Mouse (Mus musculus) c-Kit-negative CD71-positive TER-119-positive erythroid progenitor cells, embryonic 14.5 days (primary cell): ENCODE data around the gene Afg3l1.
"Not testable (repeated sequence)": the region's sequence is repeated elsewhere in the genome, so short reads cannot be mapped to it uniquely, and the experiment has no call there.

ENCODE experiments used
- DNase-seq: peaks from one replicate; pipeline ENCODE4 v3.0.0-alpha.2; 2013; ENCODE audit warnings: low read depth, low spot score

The Afg3l1 gene

DNA sequence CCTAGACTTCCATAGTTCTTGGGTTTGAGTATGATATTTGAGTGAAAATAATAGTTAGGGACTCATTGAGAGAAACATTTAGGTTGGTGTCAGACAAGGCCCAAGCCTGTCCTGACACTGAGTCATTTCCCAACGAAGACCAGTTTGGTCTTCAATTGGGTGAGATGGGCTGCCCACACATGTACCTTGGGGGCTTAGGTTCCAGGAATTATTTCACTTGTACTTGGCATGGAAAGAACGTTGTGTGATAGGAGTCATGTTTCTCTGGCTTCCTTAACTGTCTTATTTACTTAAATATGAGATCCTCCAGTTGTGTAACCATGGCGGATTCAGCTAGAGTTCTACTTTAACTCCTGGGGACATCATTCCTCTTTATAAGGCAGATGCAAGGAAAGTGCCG, 14.1 kb upstream of the Afg3l1 start:
- DNase-seq = no peak

- DNase-seq = no peak
Measured at GRCm38 (mm10) chr8:123467476-123467875, 10.2 kb upstream of the Afg3l1 start.

DNA sequence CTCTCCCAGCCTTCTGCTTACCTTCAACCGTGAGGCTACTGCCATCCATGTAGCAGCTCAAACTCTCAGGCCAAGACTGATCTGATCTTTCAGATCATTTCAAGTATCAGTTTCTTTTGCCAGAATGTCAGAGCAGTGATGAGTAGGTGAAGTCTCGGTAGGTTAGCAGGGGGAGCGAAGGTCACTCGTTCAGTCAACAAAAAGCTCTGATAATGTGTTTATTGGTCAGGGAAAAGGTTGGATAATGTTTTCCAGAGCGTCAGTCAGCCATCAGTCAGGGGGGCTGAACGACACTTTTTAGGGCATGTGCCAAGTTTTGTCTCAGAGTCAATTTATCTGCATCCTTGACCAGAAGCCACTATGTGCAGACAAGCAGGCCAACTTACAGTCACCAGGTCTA, 4.7 kb upstream of the Afg3l1 start:
- not testable (repeated sequence) for DNase-seq

- not testable (repeated sequence) for DNase-seq
Measured at GRCm38 (mm10) chr8:123474549-123474948, 3.2 kb upstream of the Afg3l1 start.

- peak; percentile 24 for DNase-seq
Measured at GRCm38 (mm10) chr8:123476911-123477736, 579 bp upstream of the Afg3l1 start.

- peak; percentile 46 for DNase-seq
Measured at GRCm38 (mm10) chr8:123478456-123479218, 934 bp downstream of the Afg3l1 start.

DNA sequence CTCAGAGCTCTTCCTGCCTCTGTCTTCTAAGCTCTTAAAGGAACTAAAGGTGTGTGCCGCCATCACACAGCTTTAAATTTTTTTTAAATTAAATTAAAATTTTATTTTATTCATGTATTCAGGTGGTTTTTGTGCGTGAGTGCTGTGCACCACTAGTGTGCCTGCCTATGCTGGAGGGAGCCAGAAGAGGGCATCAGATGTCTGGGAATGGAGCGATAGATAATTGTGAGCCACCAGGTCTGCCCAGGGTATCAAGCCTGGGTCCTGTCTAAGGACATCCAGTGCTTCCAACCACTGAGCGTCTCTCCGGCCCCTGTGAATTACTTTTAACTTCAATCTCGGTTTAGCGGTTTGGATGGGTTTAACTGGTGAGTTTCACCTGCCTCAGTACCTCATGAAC, 4.9 kb downstream of the Afg3l1 start:
- no peak for DNase-seq

DNA sequence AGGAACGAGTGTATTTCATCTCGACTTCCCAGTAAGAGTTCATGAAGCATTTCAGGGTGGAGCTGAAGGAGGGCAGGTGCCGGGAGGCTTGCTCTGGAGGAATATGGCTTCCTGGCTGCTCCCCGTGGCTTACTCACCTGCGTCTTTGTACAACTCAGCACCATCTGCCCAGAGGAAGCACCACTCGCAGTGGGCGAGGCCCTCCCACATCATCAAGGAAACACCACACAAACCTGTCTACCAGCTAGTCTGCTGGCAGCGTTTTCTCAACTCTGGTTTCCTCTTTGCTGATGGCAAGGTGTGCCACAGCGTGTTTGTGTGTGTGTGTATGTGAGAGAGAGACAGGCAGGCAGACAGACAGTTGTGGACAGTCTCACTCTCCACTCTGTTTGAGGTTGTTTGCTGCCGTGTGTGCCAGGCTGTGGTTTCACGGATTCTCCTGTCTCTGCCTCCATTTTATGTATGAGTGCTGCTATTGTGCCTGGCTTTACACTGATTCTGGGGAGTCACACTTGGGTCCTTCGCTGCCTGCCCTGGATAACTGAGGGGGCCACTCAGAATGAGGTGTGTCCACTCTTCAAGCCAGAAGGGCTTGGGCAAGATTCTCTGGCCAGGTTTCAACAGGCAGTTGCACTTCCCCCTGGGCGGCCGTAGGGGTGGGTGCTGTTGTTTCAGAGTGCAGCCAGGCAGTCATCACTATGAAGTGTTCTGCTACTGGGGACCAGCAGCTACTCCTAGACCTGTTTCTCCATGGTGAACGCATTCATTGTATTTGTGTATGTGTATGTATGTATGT, 13.8 kb downstream of the Afg3l1 start:
- no peak for DNase-seq

DNA sequence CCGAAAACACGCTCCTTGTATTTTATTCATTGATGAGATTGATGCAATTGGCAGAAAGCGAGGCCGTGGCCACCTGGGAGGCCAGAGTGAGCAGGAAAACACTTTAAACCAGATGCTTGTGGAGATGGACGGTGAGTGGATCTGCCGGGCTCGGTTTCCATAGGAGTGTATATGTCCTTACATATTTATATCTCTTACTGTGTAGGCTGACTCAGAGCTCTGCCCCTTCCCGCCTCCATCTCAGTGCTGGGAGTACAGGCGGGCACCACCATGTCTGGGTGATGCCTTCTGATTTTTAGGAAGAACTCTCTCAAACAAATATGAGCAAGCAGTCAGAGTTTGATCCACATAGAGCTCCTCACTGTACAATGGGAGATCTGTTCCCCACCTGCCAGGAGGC, 15.2 kb downstream of the Afg3l1 start:
- DNase-seq = no peak

DNA sequence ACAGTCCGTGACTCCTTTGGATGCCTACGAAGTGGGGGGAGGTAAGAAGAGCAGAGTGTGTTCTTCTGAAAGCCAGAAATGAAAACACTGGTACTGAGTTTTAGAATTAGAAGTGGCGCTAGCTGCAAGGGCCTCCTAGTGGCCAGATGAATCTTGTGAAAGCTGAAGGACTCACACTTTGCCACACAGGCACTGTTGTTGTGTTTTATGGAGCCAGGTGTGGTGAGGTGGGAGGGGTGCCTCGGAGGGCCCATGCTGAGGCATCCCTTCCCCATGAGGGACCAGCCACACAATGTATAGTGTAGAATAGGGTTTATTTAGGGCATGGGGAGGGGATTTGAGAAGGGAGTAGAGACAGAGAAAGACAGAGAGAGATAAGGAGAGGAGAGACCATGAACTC, 20.0 kb downstream of the Afg3l1 start:
- no peak for DNase-seq

- no peak for DNase-seq
Measured at GRCm38 (mm10) chr8:123498963-123499362, 21.3 kb downstream of the Afg3l1 start.

GRCm38 (mm10) chr8:123499556-123499955, 21.9 kb downstream of the Afg3l1 start:
- no peak for DNase-seq

GRCm38 (mm10) chr8:123502192-123502591, 24.5 kb downstream of the Afg3l1 start:
- no peak for DNase-seq

GRCm38 (mm10) chr8:123503801-123504467, 26.2 kb downstream of the Afg3l1 start:
- DNase-seq = no peak

DNA sequence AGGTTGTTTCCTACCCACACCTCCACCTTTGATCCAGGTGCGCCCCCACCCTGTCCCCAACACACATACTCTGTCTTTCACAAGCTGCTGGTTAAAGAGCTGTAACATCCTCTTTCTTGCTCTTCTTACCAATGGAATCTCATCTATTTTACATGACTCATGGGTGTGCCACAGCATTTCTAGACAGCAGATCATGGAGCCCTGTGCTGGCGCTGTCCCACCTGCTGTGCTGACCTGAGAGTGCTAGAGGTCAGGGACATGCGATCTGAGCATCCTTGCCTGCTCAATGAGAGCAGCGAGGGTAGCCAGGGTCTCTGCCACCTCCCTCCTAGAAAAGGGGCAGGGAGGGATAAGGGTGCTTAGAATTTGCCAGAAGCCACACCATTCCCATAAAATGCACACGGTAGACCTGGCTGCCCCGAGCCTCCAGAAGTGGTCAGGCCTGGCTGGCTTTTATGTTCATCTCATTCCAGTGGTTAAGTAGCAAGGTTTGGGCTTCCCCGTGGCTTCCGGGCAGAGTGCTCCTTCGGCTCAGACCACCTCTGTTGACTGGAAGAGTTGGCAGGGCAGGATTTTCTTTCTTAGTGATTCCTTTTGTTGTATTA, 27.0 kb downstream of the Afg3l1 start:
- DNase-seq = no peak

GRCm38 (mm10) chr8:123505267-123505666, 27.6 kb downstream of the Afg3l1 start:
- no peak for DNase-seq

GRCm38 (mm10) chr8:123505695-123506094, 28.0 kb downstream of the Afg3l1 start:
- no peak for DNase-seq

DNA sequence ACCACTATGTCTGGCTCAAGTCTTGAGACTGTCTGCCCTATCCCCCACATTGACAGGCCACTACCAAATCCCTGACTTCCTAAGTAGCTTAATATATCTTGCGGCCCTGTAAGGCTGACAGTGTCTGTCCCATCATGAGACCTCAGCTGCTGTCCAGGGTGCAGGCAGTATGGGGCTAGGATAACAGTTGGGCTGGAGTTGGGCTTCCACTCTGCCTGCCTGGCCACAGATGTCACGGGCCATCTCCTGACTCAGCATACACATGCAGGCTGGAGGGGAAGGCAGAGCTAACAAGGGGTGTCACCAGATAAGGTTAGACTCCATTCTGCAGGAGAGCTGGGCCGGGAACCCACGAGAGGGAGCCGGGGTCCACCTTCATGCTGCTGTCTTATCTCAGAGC, 29.4 kb downstream of the Afg3l1 start:
- DNase-seq = no peak

DNA sequence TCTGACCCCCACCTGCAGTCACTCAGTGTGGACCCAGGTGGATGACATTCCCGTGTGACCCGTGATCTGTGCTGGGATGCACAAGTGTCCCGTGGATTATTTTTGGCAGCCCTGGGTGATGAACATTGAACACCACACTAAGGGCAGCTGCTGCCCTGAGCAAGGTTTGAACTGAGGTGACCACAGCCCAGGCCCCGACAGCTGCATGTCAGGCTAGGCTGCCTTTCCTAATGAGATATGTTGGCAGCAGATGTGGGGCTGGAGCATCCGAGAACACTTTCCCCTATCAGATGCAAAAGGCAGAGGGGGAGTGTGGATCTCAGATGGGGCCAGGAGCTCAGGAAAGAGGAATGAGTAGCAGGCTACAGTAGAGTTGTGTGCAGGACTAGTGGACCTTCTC, 33.1 kb downstream of the Afg3l1 start:
- no peak for DNase-seq

- no peak for DNase-seq
Measured at GRCm38 (mm10) chr8:123514136-123514535, 36.4 kb downstream of the Afg3l1 start.
